Mouse (Mus musculus) adrenal gland (tissue): ENCODE results near the gene Kcnd3.

Experiments used
- intact Hi-C: fragments of 180-260 bp; cut with DNase I; formaldehyde crosslinking; loops from one replicate; pipeline ENCODE4 v1.15.1; 2025

The Kcnd3 gene

DNA sequence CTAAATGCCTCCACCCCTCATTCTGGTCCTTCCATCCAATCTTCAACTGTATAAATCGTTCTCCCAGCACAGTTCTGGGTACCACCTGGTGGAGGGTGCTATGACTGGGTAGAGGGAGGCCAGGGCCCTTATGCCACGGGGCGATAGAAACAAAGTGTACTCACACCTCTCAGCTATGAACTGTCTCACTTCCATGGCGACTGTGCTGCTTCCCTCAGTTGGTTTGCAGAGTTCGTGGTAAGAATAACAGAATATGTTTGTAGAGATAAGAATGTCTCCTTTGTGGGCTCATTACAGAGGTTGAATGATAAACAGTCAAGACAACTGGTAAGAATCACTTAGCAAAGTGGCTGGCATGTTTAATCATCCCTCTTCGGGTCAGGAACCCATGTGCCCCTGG is 68.3 kb downstream of the Kcnd3 start:
- intact Hi-C loops: no loop called here

DNA sequence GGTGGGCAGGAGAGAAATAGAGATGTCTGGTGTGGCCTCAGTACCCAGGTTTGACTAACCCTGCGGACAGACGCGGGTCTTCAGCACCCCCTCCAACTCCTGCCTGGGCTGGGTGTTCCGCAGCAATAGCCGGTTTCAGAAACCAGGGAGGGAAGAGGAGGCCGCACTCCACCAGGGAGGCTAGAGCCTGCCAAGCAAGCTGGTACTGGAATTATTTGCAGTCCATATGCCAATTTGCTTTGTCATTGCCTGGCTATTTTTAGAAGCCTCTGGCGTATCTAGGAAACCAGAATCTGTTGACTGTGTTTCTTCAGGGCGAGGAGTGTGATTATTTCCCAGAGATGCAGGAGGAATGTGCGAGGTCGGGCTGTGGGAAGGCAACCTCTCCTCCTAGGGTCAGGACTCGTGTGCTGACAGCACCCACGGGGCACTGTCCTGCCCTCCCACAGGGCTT is 69.1 kb downstream of the Kcnd3 start:
- intact Hi-C loops: no loop called here

DNA sequence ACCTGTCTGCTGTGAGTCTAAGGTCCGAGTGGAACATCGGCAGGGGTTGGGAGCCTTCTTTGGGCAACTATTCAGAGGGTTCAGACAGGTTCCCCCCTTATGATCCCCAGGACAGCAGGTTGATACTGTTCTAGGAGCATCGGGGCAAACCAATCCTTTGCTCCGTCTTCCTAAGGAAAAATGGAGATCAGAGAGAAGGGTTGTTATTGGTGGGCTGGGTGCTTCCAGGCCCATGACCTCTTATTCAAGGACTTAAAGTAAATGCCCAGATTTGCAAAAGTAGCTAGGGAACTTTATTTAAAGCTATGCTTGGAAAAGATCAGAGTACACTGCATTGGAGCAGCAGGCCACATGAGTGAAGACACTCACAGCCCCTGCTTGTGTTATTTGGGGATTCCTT is 69.5 kb downstream of the Kcnd3 start:
- intact Hi-C loops: no loop called here

DNA sequence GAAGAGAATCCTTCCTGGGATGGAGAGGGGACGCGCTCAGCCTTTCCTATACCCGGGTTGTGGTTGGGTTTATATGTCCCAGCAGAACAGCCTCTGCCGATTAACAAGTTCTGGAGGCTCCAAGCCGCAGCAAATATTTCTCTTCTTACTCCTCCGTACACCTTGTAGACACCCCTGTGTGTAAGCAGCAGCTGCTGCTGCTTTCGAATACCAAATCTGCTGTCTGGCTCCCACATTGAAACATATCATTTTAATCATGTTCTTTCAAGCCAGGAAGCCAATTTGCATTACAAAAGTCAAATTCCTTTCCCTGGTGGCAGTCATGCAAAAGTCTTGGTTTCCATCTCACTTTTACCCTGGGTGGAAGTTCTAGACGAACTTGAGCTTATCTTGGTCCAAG is 76.7 kb downstream of the Kcnd3 start:
- intact Hi-C loops: no loop called here

DNA sequence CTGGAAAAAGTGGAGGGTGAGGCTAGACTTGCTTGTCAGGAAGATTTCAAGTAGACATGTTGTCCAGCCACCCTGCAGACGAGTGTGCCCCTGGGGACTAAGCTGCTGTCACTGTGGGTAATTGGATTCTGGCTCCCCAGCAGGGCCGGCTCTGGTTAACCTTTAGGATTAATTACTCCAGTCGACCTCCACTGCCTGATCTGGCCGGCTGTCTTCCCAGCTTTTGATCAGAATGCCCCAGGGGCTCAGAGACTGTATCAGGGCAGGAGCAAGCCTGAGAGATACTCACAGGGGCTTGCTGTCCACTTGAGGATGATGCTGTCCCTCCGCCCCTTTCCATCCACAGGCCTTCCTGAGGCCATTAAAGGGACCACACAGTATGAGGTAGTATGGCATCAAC is 77.6 kb downstream of the Kcnd3 start:
- intact Hi-C loops: no loop called here

DNA sequence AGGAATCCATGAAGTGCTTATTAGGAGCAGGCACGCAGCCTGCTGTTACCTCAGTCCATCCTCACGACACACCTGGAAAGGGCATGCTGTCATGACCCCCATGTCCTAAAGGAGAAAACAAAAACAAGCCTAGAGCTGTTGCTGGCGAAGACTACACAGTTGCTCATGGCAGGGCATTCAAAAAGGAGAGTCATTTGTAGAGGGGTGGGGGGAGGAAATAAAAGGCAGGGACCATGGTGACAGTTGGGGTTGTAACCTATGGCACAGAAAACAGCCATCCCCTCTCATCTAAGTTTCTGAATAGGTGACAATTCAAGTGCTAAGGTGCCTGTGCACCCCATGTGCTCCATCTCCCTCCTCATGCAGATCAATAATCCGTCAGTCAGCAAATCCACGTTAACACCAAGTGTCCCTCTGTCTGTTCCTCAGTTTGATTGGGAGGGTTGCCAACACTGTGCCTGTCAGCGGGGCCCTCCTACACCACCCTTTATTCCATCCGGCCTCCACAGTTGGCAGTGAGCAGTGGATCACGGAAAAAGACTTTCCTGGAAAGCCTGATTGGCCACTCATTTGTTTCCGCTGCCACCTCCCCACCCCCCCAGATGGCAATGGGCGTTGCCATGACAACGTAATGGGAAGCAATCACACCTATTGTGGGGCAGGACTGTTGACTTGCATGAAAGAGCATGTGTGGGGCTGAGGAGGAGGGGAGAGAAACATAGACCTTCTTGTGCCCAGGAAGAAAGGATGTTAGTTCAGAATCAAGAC is 78.4 kb downstream of the Kcnd3 start:
- intact Hi-C loops: no loop called here

DNA sequence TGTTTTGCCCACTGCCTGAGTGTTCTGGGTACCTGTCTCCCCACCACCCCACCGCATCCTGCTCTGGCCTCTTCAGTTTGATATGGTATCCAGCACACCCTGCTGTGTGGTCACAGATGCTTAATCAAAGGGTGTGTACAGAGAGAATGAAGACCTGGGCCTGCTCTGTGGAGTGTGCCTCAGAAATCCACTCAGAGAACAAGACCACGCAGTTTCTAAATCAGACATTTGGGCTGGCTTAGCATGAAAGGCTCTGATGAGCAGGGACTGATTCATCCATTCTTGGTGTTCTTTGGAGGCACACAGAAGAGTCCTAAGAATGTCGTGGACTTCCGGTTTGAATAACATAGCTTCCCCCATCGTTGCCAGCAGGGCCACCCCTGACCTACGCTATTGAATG is 86.3 kb downstream of the Kcnd3 start:
- intact Hi-C loops: no loop called here

DNA sequence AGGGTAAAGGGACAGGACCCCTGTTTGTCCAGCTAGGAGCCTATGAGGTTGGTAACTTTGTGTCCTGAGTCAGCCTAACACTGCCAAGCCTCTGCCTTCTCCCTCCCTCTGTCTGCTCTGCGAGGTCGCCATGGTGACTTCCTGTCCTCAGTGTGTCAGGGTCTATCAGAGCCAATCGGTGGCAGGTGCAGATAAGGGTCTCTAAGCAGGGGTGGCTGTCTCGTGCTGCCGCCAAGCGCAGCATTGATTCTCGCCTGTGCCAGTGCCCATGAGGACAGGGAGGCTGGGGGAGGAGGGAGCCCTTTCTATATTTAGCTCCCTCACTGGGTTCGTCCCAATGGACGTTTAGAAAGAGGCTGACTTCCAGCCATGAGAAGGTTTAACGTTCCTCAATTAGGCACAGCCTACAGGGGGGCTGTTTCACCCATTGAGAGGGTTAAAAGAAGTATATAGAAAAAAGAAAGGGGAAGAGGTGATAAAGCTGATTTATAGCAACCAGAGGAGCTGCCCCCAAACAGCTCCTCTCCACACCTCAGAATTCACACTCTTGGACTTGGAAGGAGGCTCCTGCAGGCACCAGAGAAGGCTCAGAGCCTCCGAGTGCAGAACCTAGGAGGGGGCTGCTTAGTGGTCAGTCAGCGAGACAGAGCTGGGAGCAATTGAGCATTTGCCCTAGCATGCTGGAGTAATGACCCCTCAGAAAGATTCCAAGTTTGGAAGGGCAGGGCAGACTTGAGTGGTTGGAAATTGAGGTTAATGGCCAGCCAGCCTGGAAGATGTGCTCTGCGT is 86.9 kb downstream of the Kcnd3 start:
- intact Hi-C loops: no loop called here

DNA sequence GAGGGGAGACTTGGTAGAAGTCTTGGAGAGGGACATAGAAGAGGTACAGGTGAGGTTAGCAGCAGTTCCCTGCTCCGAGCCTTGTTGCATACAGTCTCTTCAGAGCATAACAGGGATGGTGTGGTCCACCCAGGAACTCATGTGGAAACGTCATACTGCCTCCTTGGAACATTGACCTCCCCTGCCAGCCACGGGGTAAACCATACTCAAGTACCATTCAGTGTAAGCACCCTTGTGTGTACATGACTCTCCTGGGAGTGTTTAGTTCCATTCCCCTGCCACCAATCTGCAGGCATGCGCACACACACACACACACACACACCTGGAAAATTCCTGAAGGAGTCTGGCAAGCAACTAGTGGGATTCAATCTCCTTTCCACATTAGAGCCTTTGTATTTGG is 90.6 kb downstream of the Kcnd3 start:
- intact Hi-C loops: no loop called here

DNA sequence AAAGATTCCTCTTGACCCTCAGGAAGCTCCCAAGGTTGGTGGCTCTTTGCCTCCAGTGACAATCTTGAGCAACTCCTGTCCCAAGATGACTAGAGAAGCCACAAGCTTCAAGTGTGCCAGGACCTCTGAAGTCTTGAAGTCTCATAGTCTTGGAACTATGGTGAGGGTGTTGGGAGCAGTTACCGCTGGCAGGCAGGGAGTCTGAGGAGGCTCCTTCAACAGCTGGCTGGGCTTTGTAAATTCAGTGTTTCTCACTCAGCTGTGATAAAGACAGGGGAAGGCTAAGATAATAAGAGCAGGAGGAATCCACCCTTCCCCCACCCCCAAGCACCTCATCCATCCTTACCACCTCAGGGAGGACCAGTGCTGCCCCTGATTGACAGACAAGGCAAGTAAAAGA is 92.0 kb downstream of the Kcnd3 start:
- intact Hi-C loops: no loop called here

DNA sequence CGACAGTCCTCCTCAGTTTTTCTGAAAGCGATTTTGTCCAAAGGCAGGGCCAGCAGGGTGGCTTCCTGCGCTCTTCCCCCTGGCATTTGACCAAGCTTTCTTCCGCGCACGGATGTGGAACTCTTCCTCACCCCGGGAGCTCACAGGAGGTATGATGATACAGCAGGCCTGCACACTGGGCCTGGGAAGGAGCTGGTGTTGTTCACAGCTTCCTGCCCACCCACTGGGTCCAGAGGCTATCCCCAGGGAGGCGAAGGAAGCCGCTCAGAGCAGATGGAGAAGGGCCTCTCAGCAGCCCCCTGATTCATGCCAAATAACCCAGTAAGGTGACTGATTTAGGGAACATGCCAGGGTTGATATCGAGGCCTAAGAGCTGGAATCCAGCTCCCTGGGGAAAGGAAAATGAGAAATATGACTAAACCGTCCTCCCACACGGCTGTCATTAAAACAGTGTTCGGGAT is 94.5 kb downstream of the Kcnd3 start:
- intact Hi-C loops: no loop called here

DNA sequence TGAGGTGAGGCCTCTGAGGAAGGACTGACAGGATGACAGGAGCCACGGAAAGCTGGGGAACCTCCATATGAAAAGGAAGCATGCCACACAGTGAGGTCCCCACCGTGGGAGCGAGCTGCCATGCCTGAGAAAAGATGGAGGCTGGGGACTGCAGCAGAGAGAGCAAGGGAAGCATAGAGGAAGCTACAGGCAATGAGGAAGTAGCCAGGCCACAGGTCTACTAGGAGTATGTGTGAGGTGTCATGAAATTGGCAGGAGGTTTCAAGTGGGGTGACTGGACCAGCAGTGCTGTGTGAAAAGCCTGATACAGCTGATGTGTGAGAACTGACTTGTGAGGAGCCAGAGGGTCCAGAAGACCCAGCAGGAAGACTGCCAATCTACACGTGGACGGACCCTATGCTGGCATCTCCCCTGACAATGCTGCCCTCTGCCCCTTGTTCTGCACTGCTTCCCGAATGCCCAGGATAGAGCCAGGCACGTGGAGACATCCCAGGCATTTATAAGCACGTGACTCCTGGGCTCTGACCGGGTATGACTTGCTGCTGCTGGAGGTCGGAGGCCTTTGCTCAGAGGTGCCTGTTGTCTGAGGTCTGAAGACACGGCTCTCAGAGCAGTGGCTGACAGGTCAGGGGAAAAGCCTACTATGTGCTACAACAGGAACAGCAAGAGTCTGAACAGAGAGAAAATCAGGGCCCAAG is 96.1 kb downstream of the Kcnd3 start:
- intact Hi-C loops: no loop called here

DNA sequence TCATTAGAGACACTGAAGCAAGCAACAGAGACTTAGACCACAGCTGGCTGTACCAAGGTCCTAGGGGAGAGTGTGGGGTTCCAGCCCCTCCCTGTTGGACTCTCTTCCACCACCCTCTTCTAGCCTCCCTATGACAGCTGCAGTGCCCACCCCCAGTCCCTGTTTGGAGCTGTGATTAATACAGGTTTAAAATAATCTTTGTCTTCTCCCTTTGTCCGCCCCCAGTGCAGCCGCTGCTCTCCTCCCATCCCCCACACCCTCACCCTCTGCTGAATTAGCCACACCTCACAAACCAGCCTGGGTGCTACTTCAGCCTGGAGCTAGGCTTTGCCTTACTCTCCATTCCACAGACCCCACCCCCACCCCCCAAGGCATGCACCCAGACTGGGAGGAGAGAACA is 107.3 kb downstream of the Kcnd3 start:
- intact Hi-C loops: no loop called here

DNA sequence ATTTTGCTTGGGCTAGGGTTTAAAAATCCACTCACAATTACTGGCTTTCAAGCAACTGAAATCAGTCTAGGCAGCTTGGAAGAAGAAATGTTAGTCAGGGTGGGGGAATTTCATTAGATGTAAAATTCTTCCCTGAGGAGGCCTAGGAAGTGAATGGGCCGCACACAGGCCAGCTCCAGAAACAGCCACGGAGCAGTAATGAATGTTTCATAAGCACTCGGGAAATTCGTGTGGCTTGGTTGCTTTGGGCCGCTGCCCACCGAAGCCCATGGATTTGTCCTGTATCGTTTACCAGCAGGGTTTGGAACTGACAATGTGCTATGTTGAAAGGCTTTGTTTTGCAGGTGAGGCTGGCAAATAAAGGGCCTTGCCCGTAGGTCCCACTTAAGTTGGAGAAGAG is 114.8 kb downstream of the Kcnd3 start:
- intact Hi-C loops: no loop called here

DNA sequence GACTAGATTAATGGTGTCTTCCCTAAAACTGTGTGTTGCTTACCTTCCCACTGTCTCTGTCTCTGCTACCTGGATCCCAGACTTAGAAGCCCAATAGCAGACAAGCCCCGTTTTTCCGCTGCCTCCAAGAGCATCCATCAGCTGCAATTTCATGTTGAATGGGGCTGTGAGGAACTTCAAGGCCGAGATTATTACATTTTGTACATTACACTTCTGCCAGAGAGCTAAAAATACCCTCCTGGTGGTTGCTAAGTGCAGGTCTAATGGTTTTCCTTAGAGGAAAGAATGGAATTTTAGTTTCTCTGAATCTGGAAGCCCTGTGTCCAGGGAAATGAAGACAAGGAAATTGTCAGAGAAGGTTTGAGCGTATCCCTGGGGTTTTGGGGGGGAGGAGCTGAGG is 115.3 kb downstream of the Kcnd3 start:
- intact Hi-C loops: no loop called here

DNA sequence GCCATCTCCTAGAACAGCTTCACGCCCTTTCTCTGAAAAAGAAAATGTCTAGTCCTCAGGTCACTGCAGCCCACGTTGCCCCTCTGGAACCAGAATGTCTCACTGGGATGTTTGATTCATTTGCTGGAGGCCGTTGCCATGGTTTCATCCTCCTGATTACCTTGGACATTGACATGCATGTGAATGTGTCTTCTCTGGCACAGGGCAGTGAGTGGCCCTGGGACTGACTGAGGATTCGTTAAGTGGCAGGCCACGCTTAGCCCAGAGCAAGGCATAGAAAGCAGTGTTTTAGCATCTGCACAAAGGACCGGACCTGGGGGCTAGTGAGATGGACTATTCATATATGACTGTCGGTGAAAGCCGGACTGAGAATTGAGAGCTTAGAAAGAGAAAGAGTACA is 116.3 kb downstream of the Kcnd3 start:
- intact Hi-C loops: no loop called here

DNA sequence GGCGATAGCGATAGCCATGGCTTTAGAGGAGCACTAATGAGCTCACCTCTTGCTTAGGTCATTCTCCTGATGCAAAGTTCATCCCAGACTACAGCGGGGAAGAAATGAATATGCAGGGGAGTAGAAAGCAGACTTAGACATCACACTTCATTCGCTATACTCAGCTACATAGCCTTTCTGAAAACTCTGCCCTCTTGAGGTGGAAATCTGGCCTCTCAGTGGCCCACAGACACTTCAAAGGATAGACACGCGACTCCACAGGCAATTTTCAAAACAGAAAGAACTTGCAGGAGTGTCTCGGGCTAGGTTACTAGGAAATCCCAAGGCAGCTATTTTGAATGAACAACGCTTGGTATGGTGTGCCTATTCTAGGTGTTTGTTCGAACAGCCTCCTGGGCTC is 116.7 kb downstream of the Kcnd3 start:
- intact Hi-C loops: no loop called here

DNA sequence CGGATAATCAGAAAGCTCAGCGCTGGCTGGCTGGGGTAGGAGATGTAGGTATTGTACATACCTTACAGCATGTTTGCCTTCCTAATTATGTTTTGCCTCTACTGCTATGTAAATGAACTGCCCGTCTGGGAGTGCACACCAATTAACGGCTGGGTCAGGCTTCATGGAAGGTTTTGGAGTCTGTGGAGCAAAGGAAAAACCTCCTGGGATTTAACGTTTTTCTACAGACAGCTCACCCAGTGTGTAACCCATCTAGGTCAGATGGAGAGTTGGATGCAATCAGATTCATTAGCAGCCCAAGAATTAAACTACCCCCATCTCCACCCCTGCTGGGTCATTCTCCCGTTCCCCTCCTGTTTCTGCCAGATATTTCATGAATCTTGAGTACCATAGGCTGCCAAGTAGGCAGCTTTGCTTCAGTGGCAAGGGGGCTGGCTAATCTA is 117.2 kb downstream of the Kcnd3 start:
- intact Hi-C loops: no loop called here

DNA sequence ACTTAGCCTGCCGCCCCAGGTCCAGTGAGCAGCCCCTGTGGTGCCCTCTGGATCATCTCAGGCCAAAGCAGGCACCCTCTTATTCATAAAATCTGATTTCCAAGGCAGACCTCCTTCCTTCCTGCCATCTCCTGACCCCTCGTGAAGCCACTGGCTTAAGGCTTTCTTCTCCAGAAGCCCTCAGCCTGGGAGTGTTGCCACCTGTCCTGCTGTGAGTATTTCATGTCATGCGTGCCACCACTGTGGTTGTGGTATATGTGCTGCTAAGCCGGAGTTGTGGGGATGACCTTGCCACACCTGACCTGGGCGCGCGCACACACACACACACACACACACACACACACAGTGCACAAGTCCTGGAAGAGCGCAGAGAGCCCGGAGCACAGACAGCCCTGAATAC is 117.8 kb downstream of the Kcnd3 start:
- intact Hi-C loops: no loop called here

DNA sequence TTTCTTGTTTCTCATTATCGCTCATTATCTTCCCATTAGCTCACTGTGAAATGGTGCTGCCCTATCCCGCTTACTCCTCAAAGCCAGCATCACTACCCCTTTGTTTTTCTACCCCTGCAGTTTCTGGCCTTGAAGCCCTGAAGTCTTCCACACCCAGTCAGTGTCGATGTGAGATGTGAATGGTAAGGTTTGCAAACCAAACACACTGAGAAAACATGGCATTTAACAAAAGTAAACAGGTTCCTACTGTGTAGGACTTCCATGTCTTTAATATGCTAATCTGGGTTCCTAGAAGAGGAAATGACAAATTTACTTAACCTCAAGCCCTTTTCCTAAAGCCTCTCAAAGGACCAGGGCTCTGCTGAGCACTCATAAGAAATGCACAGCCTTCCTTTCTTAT is 118.7 kb downstream of the Kcnd3 start:
- intact Hi-C loops: no loop called here

DNA sequence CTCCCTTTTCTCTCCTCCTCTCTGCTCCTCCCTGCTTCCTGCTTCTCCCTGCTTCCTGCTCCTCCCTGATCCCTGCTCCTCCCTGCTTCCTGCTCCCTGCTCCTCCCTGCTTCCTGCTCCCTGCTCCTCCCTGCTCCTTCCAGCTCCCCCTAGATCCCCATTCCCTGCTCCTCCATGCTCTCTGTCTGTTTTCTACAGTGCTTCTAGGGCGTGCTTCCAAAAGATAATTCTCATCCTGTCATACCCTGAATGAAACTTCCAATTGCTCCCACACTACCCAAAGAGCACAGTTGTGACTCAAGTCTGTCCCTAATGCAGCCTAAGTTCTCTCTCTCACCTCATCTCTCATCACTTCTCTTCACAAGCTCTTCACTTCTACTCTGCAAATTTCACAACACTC is 119.8 kb downstream of the Kcnd3 start:
- intact Hi-C loops: no loop called here

DNA sequence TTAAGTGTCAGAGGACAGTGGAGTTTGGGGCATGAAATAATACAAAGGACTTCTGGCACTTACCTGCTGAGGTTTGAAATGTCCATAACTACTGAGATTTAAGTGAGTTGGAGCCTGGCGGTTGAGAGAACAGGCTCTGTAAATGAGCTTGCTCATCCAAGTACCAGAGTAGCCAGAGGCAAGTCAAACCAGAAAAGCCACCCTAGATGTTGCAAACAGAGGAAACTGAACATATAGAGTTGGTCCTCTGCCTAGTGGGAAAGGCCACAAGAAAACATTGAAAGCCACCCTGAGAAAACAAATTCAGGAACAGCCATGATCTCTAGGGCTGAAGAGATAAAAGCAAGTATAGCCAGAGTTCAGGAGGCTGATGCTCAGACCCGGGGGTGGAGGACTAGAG is 121.0 kb downstream of the Kcnd3 start:
- intact Hi-C loops: no loop called here
